ENCODE assay signal across 8 mouse cellular contexts in the genomic region with DNA sequence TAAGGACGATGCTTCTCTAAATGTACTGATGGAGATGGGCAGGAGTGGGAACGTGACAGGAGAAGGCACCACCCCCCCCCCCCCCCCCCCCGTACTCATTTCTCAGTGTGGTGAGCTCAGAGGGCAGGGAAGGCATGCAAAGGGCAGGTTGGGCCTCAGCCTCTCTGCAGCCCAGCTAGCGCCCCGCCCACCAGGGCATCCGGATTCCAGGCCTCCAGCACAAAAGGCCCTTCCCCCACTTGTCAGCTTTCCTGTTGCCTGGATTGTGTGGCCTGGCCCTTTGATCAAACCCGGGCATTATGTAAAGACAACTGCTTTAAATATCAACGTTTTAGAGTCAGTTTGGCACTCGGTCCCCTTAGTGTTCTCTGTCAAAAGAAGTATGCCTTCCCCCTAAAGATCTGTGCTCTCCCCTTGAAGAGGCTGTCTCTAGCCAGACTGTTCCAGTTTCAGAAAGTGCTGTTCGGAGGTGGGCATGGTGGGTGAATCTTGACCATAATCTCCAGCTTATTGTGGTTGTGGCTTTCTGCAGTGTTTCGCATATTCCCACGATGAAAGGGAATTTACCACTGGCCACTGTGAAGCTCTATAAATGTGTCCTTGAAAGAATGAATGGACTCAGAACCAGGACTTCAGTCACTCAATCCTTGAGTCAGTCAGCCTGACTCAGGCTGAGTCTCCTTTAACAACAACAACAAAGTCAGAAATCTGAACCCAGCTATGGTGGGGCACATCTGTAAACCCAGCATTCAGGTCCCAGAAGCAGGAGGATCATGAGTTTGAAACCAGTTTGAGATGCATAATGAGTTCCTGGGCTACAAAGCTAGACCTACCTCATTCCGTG.
A peak's percentile ranks its signal among the peaks of the same experiment; 100 is the strongest.
DNase-seq lines count a peak whose midpoint lies in the region; ATAC-seq lines count a peak whose summit lies in the region.

No protein-coding gene starts in this region.

- H3K27ac ChIP-seq in brown adipose tissue, adult 24 weeks (replicated peaks; ENCODE audit: low read depth, low read length), result peak overlapping the region; percentile 95
- H3K27ac ChIP-seq in intestine, embryonic 15.5 days, result peak overlapping the region; percentile 24; the same call in 1 of the 2 replicates
- H3K27ac ChIP-seq in liver, embryonic 15.5 days (replicated peaks), result peak overlapping the region; percentile 35; the same call in 1 of the 2 replicates
- no peak overlapping the region for H3K27ac ChIP-seq in neural tube, embryonic 14.5 days (ENCODE audit: low read depth, low read length)

- no peak overlapping the region for H3K4me3 ChIP-seq in brown adipose tissue, adult 24 weeks (ENCODE audit: insufficient read depth, low read depth, low read length)
- H3K4me3 ChIP-seq in intestine, embryonic 15.5 days (replicated peaks), result no peak overlapping the region
- H3K4me3 ChIP-seq in liver, embryonic 15.5 days (replicated peaks), result no peak overlapping the region
- H3K4me3 ChIP-seq in neural tube, embryonic 14.5 days (ENCODE audit: low read depth, low read length), result no peak overlapping the region

- H3K9me3 ChIP-seq in intestine, embryonic 15.5 days, result no peaks in the 10 kb centered on the region
- no peaks in the 10 kb centered on the region for H3K9me3 ChIP-seq in liver, embryonic 15.5 days (replicated peaks)
- H3K9me3 ChIP-seq in neural tube, embryonic 14.5 days (ENCODE audit: control insufficient read depth, low read length), result no peaks in the 10 kb centered on the region

- 19% methylated on average over 12 of the region's 13 CpGs for WGBS in intestine, embryonic 15.5 days
- WGBS in liver, embryonic 15.5 days (ENCODE audit: insufficient replicate concordance), result 25% methylated on average over 12 of the region's 13 CpGs
- WGBS in neural tube, embryonic 14.5 days, result 12% methylated on average over 12 of the region's 13 CpGs

- ATAC-seq in intestine, embryonic 15.5 days, result peak; percentile 95
- peak; percentile 75 for ATAC-seq in liver, embryonic 15.5 days (ENCODE audit: insufficient read depth)
- ATAC-seq in neural tube, embryonic 14.5 days (ENCODE audit: low read depth), result peak; percentile 65; the same call in 1 of the 2 replicates

- H3K27me3 ChIP-seq in intestine, embryonic 15.5 days (replicated peaks), result no peaks in the 10 kb centered on the region
- no peaks in the 10 kb centered on the region for H3K27me3 ChIP-seq in liver, embryonic 15.5 days
- no peaks in the 10 kb centered on the region for H3K27me3 ChIP-seq in neural tube, embryonic 14.5 days (ENCODE audit: control insufficient read depth, insufficient read depth, low read length)

- peak; percentile 95 for DNase-seq in R1 (ENCODE audit: low read depth, low spot score)
- peak; percentile 99 for DNase-seq in heart, adult 11 months
- no peak for DNase-seq in T-cell, adult 2 months (ENCODE audit: low spot score)
- no peak for DNase-seq in cerebellum, postnatal 36 days

- H3K36me3 ChIP-seq in intestine, embryonic 15.5 days, result no peaks in the 10 kb centered on the region
- no peaks in the 10 kb centered on the region for H3K36me3 ChIP-seq in liver, embryonic 15.5 days (replicated peaks)
- H3K36me3 ChIP-seq in neural tube, embryonic 14.5 days (ENCODE audit: control insufficient read depth, insufficient read depth, low read length), result no peaks in the 10 kb centered on the region

- H3K4me2 ChIP-seq in intestine, embryonic 15.5 days (replicated peaks), result no peak overlapping the region
- H3K4me2 ChIP-seq in liver, embryonic 15.5 days, result 0 out of 2 replicates have a peak overlapping the region, but pooled peaks have one; percentile 13
- H3K4me2 ChIP-seq in neural tube, embryonic 14.5 days (ENCODE audit: low read depth, low read length), result no peak overlapping the region

- H3K4me1 ChIP-seq in brown adipose tissue, adult 24 weeks (ENCODE audit: control insufficient read depth, insufficient read depth, insufficient read length, low read length), result peaks cover 9% of the 10 kb centered on the region; the same call in 1 of the 2 replicates
- H3K4me1 ChIP-seq in intestine, embryonic 15.5 days (replicated peaks), result peaks cover 11% of the 10 kb centered on the region
- H3K4me1 ChIP-seq in liver, embryonic 15.5 days (replicated peaks), result peaks cover 27% of the 10 kb centered on the region
- H3K4me1 ChIP-seq in neural tube, embryonic 14.5 days (ENCODE audit: control insufficient read depth, insufficient read depth, low read length), result 0 out of 2 replicates have a peak, but pooled peaks cover 4% of the 10 kb centered on the region

- H3K9ac ChIP-seq in intestine, embryonic 15.5 days, result no peak overlapping the region
- H3K9ac ChIP-seq in liver, embryonic 15.5 days, result no peak overlapping the region
- no peak overlapping the region for H3K9ac ChIP-seq in neural tube, embryonic 14.5 days (replicated peaks; ENCODE audit: low read depth, low read length)

Comparison
In these comparisons a context has a peak if more than half of its experiments do, and no peak if none do; other contexts are left out.
1. DNase-seq: peak in R1 (single experiment) and heart, adult 11 months (single experiment); none in T-cell, adult 2 months (single experiment) and cerebellum, postnatal 36 days (0 of 2).
2. Peak in every context shown above with its lines, with median percentiles within 50 percentile points of each other: ATAC-seq.